Mouse (Mus musculus): ENCODE measurements around the gene Hist1h1t. TPM values are rescaled to one million over a fixed set of nuclear protein-coding genes. Genes with fewer than 3 reads are reported as not detected.
A peak's percentile ranks its signal among the peaks of the same experiment; 100 is the strongest.
"Not testable (repeated sequence)": the region's sequence is repeated elsewhere in the genome, so short reads cannot be mapped to it uniquely, and the experiment has no call there.

Gene Hist1h1t
- polyA plus RNA-seq, 1 experiment from 2014 or later, result not detected

DNA sequence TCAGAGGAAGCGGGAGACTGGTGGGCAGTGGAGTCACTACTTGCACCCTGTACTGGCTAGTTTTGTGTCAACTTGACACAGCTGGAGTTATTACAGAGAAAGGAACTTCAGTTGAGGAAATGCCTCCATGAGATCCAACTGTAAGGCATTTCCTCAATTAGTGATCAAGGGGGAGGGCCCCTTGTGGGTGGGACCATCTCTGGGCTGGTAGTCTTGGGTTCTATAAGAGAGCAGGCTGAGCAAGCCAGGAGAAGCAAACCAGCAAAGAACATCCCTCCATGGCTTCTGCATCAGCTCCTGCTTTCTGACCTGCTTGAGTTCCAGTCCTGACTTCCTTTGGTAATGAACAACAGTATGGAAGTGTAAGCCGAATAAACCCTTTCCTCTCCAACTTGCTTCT, 7.2 kb downstream of the Hist1h1t start:
- not testable (repeated sequence) for H3K4me1 ChIP-seq (ENCODE audit: control insufficient read depth, insufficient read depth, low read length); H3K4me3 ChIP-seq (ENCODE audit: low read depth, low read length); H3K27ac ChIP-seq (ENCODE audit: low read length); H3K4me2 ChIP-seq (replicated peaks; ENCODE audit: low read depth, low read length); ATAC-seq (ENCODE audit: insufficient number of reproducible peaks, insufficient read depth, low FRiP score, low read depth); H3K36me3 ChIP-seq (ENCODE audit: control insufficient read depth, insufficient read depth, low read length); H3K9me3 ChIP-seq (ENCODE audit: control insufficient read depth, low read depth, low read length); H3K27me3 ChIP-seq (ENCODE audit: control insufficient read depth, insufficient read depth, low read length); H3K9ac ChIP-seq (replicated peaks; ENCODE audit: low read depth, low read length)
- WGBS, result 72% methylated on average over 2 of the region's 2 CpGs

DNA sequence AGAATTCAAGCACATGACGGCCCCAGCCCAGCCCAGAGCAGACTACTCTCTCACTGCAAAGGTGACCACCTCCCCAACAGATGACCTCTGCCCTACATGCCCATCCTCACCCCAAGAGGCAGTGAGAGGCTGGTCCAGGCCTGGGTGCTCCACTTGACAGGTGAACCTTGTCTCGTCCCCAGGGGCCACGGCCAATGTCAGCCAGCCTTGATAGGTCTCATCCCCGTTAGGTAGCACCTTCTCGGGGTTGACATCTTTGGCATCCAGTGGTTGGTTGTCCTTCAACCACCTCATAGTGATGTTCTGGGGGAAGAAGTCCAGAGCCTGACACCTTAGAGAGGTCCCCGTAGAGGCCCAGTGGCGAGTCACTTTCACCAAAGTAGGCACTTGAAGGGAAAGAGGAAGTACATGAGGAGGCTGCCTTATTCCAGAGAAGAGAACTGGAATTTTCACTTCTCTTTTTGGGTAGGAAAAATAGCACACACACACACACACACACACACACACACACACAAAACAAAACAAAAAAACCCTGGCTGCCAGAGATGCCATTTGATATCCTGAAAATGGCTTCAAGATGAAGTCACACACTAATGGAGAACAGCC, 10.2 kb downstream of the Hist1h1t start:
- H3K9me3 ChIP-seq (ENCODE audit: control insufficient read depth, low read depth, low read length), result no peaks in the 10 kb centered on the region
- H3K4me1 ChIP-seq (ENCODE audit: control insufficient read depth, insufficient read depth, low read length), result peaks cover 3% of the 10 kb centered on the region; the same call in 1 of the 2 replicates
- no peak overlapping the region for H3K4me2 ChIP-seq (replicated peaks; ENCODE audit: low read depth, low read length)
- WGBS, result 94% methylated on average over 7 of the region's 7 CpGs
- no peak overlapping the region for H3K9ac ChIP-seq (replicated peaks; ENCODE audit: low read depth, low read length)
- H3K27me3 ChIP-seq (ENCODE audit: control insufficient read depth, insufficient read depth, low read length), result no peaks in the 10 kb centered on the region
- no peak overlapping the region for H3K27ac ChIP-seq (ENCODE audit: low read length)
- no peak for ATAC-seq (ENCODE audit: insufficient number of reproducible peaks, insufficient read depth, low FRiP score, low read depth)
- H3K36me3 ChIP-seq (ENCODE audit: control insufficient read depth, insufficient read depth, low read length), result no peaks in the 10 kb centered on the region
- H3K4me3 ChIP-seq (ENCODE audit: low read depth, low read length), result no peak overlapping the region

DNA sequence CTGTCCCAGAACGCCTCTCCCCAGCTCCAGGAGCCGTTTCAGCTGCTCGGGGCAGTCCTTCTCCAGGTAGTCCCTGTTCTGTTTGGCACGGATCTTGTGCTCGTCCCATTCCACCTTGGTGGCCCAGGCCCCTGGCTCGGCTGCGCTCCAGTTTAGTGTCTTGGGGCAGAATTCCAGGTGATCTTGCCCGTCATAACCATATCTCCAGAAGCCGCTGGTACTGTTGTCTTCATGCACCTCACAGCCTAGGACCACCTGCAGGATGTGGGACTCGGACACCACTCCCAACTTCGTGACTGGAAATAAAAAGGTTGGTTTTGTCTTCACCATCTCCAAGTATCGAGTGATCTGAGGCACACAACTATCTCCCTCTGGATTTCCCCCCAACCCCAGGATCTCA, 11.2 kb downstream of the Hist1h1t start:
- Histone ChIP-seq H3K27me3 (ENCODE audit: control insufficient read depth, insufficient read depth, low read length) (no peaks in the 10 kb centered on the region), H3K27ac (ENCODE audit: low read length) (no peak overlapping the region), H3K9me3 (ENCODE audit: control insufficient read depth, low read depth, low read length) (no peaks in the 10 kb centered on the region), H3K4me1 (ENCODE audit: control insufficient read depth, insufficient read depth, low read length) (no peaks in the 10 kb centered on the region), H3K36me3 (ENCODE audit: control insufficient read depth, insufficient read depth, low read length) (no peaks in the 10 kb centered on the region), H3K4me2 (replicated peaks; ENCODE audit: low read depth, low read length) (no peak overlapping the region), H3K4me3 (ENCODE audit: low read depth, low read length) (no peak overlapping the region), H3K9ac (replicated peaks; ENCODE audit: low read depth, low read length) (no peak overlapping the region)
- no peak for ATAC-seq (ENCODE audit: insufficient number of reproducible peaks, insufficient read depth, low FRiP score, low read depth)
- 94% methylated on average over 12 of the region's 12 CpGs for WGBS

DNA sequence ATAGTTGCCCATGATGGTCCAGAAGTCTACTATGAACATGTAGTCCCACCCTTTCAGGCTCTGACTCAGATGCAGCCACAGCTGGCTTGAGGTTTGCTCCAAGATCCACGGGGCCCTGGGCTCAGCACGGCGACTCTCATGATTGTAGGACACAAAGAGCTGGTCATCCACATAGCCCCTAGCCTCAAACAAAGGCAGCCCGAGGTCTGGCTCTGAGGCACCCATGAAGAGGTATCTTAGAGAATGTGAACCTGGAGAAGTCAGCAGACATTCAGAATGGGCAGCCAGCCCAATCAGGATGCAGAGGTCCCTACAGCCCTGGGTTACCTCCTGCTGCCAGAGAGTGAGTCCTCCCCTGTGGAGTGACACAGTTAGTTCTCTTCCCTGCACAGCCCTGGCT, 12.4 kb downstream of the Hist1h1t start:
- no peak overlapping the region for H3K4me3 ChIP-seq (ENCODE audit: low read depth, low read length)
- H3K36me3 ChIP-seq (ENCODE audit: control insufficient read depth, insufficient read depth, low read length), result no peaks in the 10 kb centered on the region
- H3K27me3 ChIP-seq (ENCODE audit: control insufficient read depth, insufficient read depth, low read length), result no peaks in the 10 kb centered on the region
- no peaks in the 10 kb centered on the region for H3K4me1 ChIP-seq (ENCODE audit: control insufficient read depth, insufficient read depth, low read length)
- no peak overlapping the region for H3K27ac ChIP-seq (ENCODE audit: low read length)
- no peak overlapping the region for H3K4me2 ChIP-seq (replicated peaks; ENCODE audit: low read depth, low read length)
- H3K9ac ChIP-seq (replicated peaks; ENCODE audit: low read depth, low read length), result no peak overlapping the region
- H3K9me3 ChIP-seq (ENCODE audit: control insufficient read depth, low read depth, low read length), result no peaks in the 10 kb centered on the region
- ATAC-seq (ENCODE audit: insufficient number of reproducible peaks, insufficient read depth, low FRiP score, low read depth), result no peak
- WGBS, result 80% methylated on average over 4 of the region's 4 CpGs

DNA sequence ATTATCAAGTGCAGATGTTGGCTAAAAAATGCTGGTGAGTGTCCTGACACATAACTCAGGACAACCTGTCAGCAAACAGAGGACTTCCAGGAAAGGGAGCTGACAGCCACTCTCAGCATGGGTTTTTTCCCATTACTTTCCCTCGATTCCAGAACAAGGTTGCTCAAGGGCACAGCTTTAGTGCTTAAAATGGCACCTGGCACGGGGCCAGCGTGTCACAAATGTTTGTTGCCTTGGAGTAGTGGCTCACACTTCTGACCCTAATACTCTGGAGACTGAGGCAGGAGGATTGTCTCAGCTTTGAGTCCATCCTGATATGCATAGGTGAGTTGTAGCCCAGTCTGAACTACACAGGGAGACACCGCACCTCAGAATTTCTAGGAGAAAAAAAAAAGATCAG, 13.0 kb downstream of the Hist1h1t start:
- Histone ChIP-seq H3K27ac (ENCODE audit: low read length) (no peak overlapping the region), H3K4me1 (ENCODE audit: control insufficient read depth, insufficient read depth, low read length) (no peaks in the 10 kb centered on the region), H3K27me3 (ENCODE audit: control insufficient read depth, insufficient read depth, low read length) (no peaks in the 10 kb centered on the region), H3K4me3 (ENCODE audit: low read depth, low read length) (no peak overlapping the region), H3K4me2 (replicated peaks; ENCODE audit: low read depth, low read length) (no peak overlapping the region), H3K9ac (replicated peaks; ENCODE audit: low read depth, low read length) (no peak overlapping the region), H3K36me3 (ENCODE audit: control insufficient read depth, insufficient read depth, low read length) (no peaks in the 10 kb centered on the region), H3K9me3 (ENCODE audit: control insufficient read depth, low read depth, low read length) (no peaks in the 10 kb centered on the region)
- ATAC-seq (ENCODE audit: insufficient number of reproducible peaks, insufficient read depth, low FRiP score, low read depth), result no peak
- 75% methylated on average over 4 of the region's 4 CpGs for WGBS

- Histone ChIP-seq H3K9ac (replicated peaks; ENCODE audit: low read depth, low read length) (peak overlapping the region; percentile 40), H3K4me2 (replicated peaks; ENCODE audit: low read depth, low read length) (peak overlapping the region; percentile 91), H3K4me1 (ENCODE audit: control insufficient read depth, insufficient read depth, low read length) (no peaks in the 10 kb centered on the region), H3K27me3 (ENCODE audit: control insufficient read depth, insufficient read depth, low read length) (no peaks in the 10 kb centered on the region), H3K27ac (ENCODE audit: low read length) (no peak overlapping the region), H3K9me3 (ENCODE audit: control insufficient read depth, low read depth, low read length) (no peaks in the 10 kb centered on the region), H3K36me3 (ENCODE audit: control insufficient read depth, insufficient read depth, low read length) (no peaks in the 10 kb centered on the region), H3K4me3 (ENCODE audit: low read depth, low read length) (peak overlapping the region; percentile 44)
- ATAC-seq (ENCODE audit: insufficient number of reproducible peaks, insufficient read depth, low FRiP score, low read depth), result no peak
- WGBS, result 23% methylated on average over 15 of the region's 15 CpGs
Observed at GRCm38 (mm10) chr13:23709714-23710373, 14.2 kb downstream of the Hist1h1t start.

GRCm38 (mm10) chr13:23710374-23711089, 14.9 kb downstream of the Hist1h1t start, which contains the start of gene Hfe:
Gene Hfe (minus strand): TSS chr13:23710854.
- no peaks in the 10 kb centered on the region for H3K4me1 ChIP-seq (ENCODE audit: control insufficient read depth, insufficient read depth, low read length)
- no peaks in the 10 kb centered on the region for H3K27me3 ChIP-seq (ENCODE audit: control insufficient read depth, insufficient read depth, low read length)
- WGBS, result 4% methylated on average over 17 of the region's 17 CpGs
- no peaks in the 10 kb centered on the region for H3K9me3 ChIP-seq (ENCODE audit: control insufficient read depth, low read depth, low read length)
- H3K9ac ChIP-seq (replicated peaks; ENCODE audit: low read depth, low read length), result peak within 1 kb of the TSS; percentile 40
- H3K27ac ChIP-seq (ENCODE audit: low read length), result no peak within 1 kb of the TSS
- no peaks in the 10 kb centered on the region for H3K36me3 ChIP-seq (ENCODE audit: control insufficient read depth, insufficient read depth, low read length)
- peak within 1 kb of the TSS; percentile 44 for H3K4me3 ChIP-seq (ENCODE audit: low read depth, low read length)
- peak within 1 kb of the TSS; percentile 91 for H3K4me2 ChIP-seq (replicated peaks; ENCODE audit: low read depth, low read length)
- peak; percentile 69 for ATAC-seq (ENCODE audit: insufficient number of reproducible peaks, insufficient read depth, low FRiP score, low read depth)

- Histone ChIP-seq H3K4me2 (replicated peaks; ENCODE audit: low read depth, low read length) (no peak overlapping the region), H3K4me1 (ENCODE audit: control insufficient read depth, insufficient read depth, low read length) (no peaks in the 10 kb centered on the region), H3K9ac (replicated peaks; ENCODE audit: low read depth, low read length) (no peak overlapping the region), H3K27me3 (ENCODE audit: control insufficient read depth, insufficient read depth, low read length) (no peaks in the 10 kb centered on the region), H3K36me3 (ENCODE audit: control insufficient read depth, insufficient read depth, low read length) (no peaks in the 10 kb centered on the region), H3K9me3 (ENCODE audit: control insufficient read depth, low read depth, low read length) (no peaks in the 10 kb centered on the region), H3K4me3 (ENCODE audit: low read depth, low read length) (no peak overlapping the region), H3K27ac (ENCODE audit: low read length) (no peak overlapping the region)
- no peak for ATAC-seq (ENCODE audit: insufficient number of reproducible peaks, insufficient read depth, low FRiP score, low read depth)
- WGBS, result 86% methylated on average over 5 of the region's 5 CpGs
Observed at GRCm38 (mm10) chr13:23716261-23717042, 20.8 kb downstream of the Hist1h1t start.

All from stomach, embryonic 14.5 days (tissue).